Mouse (Mus musculus): ENCODE measurements at regions not wholly inside any gene's neighbourhood (a gene's known extent, or its start where the extent isn't known, plus 50 kb on each side); places are given as distances from the start of the nearest gene placed in this dataset.

- TF ChIP-seq CTCF (IDR thresholded peaks at IDR 0.05; ENCODE audit: low read depth) (no peak), EP300 (IDR thresholded peaks at IDR 0.05; ENCODE audit: low read depth) (no peak)
Measured at GRCm38 (mm10) chr11:24739710-24740255, 661.9 kb downstream of the Bcl11a start.
